Mouse (Mus musculus): ENCODE data around the gene Efhd2. TPM values are rescaled to one million over a fixed set of nuclear protein-coding genes. Genes with fewer than 3 reads are reported as not detected.

Efhd2 gene
- total RNA-seq, 2 experiments from 2014 or later = 20.4 to 21.3 TPM

DNA sequence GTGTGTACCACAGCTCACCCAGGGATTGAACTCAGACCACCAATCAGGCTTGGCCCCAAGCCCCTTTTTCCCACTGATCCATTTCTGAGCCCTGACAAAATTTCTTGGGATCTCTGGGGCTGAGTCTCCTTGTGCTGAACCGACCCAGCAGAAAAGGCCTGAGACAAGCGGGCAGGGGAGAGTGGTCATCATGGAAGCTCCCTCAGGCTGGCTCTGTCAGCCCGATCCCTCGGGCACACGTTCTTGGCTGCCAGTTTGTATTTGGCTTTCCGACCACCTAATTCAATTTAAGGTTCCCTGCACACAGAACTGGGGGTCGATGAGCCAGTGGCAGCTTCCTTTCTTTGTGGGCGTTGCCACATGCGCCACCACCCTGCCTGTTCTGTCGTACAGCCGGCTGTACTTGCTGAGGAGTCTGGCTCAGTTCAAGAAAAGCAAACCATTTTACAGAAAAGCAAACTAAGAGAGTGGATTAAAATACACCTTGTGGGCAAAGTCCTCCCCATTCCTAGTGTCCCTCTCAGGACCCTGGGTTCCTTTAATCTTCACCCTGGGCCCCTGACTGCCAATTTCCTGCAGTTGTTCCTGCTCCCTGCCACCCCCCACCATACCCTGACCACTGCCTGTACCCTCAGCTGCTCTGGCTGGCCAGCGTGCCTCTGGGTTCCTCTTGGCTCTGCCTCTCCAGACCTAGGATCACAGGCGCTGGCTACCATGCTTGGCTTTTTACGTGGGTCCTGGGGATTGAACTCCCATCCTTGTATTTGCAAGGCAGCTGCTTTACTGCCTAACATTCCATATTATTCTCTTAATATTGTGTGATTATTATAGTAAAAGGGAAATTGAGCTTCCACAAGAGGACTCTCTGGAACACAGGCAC is 57.7 kb downstream of the Efhd2 start:
- intact Hi-C loops (cut with DNase I) = no loop called here
- DNase-seq = no peak

DNA sequence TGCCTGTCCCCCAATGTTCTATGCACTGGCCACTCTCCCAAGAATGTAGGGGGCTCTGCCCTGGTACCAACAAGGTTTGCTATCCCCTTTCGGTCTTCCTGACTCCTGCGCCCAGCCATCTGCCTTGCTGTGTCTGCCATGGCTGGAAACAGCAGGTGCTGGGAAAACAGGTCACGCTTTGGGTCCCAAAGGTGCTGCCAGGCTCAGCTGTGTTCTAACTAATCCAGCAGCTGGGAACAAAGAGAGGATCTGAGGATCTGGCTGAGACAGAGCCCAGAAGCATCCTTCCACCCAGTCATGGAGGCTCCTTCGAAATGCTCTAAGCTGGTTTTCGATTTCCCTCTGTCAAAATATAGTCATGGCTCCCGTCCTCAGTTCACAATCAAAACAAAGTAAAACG is 58.5 kb downstream of the Efhd2 start:
- DNase-seq = no peak
- intact Hi-C loops (cut with DNase I) = no loop called here

DNA sequence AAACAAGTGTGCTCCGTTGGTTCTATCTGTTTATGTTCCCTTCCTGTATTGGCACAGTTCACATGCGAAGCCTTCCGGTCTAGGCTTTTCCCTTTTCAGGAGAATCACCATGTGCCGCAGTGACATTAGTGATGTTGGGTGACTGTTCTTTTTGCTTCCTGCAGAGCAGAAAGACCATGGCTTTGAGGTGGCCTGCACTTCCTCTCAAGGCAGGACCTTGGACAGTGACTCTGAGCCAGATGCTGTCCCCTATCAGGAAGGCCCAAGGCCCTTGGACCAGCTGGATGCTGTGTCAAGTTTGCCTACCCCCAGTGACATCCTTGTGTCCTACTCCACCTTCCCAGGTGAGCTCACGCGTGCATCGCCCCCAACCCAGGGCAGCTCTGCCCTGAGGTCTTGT is 63.3 kb downstream of the Efhd2 start:
- intact Hi-C loops (cut with DNase I) = loop anchor here (2.0 kb wide), 1 partner anchor 43 kb away; no protein-coding TSS in a partner anchor
- DNase-seq = no peak

DNA sequence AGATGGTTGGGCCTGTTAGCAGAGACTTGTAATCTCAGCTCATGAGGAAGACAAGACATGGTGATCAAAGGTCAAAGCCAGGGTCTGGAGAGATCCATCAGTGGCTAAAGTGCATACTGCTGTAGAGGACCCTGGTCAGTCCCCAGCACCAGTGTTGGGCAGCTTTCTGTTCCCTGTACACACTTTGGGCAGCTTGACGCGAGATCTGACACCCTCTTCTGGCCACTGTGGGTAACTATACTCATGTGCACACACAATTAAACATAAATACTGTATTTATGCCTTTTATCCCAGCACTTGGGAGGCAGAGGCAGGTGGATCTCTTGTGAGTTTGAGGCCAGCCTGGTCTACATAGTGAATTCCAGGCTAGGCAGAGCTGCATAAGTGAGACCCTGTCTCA is 63.7 kb downstream of the Efhd2 start:
- intact Hi-C loops (cut with DNase I) = loop anchor here (2.0 kb wide), 1 partner anchor 44 kb away; no protein-coding TSS in a partner anchor
- no peak for DNase-seq

DNA sequence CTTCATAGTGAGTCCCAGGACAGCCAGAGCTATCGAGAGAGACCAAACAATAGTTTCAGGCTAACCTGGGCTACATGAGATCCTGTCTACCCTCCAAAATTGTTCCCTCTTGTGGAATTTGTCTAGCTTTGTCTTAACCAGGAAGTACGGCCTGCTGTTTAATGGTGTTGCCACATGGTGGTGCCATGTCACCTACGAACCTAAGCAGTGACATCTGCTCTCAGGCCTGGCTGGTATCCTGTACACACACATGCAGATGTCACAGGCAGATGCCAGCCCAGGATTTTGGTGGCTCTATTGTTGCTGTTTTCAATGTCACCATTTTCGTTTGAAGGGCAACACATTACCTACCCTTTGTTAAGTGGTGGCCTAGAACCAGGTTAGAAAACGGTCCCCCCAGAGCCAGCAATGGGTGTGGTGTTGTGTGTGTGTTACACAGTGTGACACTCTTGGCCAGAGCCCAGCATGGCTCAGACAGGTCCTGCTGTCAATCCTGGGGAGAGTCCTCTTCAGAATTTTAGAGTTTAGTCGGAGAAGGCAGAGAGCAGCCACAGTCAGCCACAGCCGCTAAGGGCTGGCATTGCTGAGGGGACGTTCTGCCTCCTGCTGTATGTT is 64.8 kb downstream of the Efhd2 start:
- intact Hi-C loops (cut with DNase I) = loop anchor here (2.0 kb wide), 1 partner anchor 45 kb away; no protein-coding TSS in a partner anchor
- no peak for DNase-seq

Other genes starting within 250 kb of the Efhd2 start
- gene Plekhm2, start 210.0 kb downstream of the Efhd2 start, total RNA-seq (2021) = 100 to 1,000 TPM; 103 to 112 TPM
- under 1 TPM in 1 of 2 experiments, not detected in 1; 1.00 TPM for gene Rsc1a1, start 189.3 kb downstream of the Efhd2 start, total RNA-seq (2021)
- 10 to 100 TPM; 30.7 to 31.0 TPM for gene Ddi2, start 151.5 kb downstream of the Efhd2 start, total RNA-seq (2021)
- gene Agmat, start 128.2 kb downstream of the Efhd2 start, total RNA-seq (2021) = under 1 TPM in 1 of 2 experiments, not detected in 1; 0.19 TPM
- 10 to 100 TPM; 20.3 to 20.5 TPM for gene Dnajc16, start 84.0 kb downstream of the Efhd2 start, total RNA-seq (2021)
- gene Casp9, start 81.3 kb downstream of the Efhd2 start, total RNA-seq (2021) = 1 to 10 TPM; 9.1 to 9.6 TPM
- not detected for gene Cela2a, start 48.8 kb downstream of the Efhd2 start, total RNA-seq (2021)
- gene Ctrc, start 28.6 kb downstream of the Efhd2 start, total RNA-seq (2021) = not detected
- gene Fhad1, start 140.2 kb upstream of the Efhd2 start, total RNA-seq (2021) = not detected
- 1 to 10 TPM; 5.1 to 5.2 TPM for gene Tmem51, start 209.4 kb upstream of the Efhd2 start, total RNA-seq (2021)